Mouse (Mus musculus) gastrocnemius, postnatal 14 days (tissue): Measurements from ENCODE around the gene Phf6. TPM values are rescaled to one million over a fixed set of nuclear protein-coding genes. Genes with fewer than 3 reads are reported as not detected.
"Not testable (repeated sequence)": the region's sequence is repeated elsewhere in the genome, so short reads cannot be mapped to it uniquely, and the experiment has no call there.

Experiments used
- DNase-seq: peaks from one replicate; pipeline ENCODE4 v3.0.0; 2021; ENCODE audit warnings: mixed read lengths
- intact Hi-C: fragments of 180-260 bp; cut with DNase I; formaldehyde crosslinking; loops from one replicate; pipeline ENCODE4 v1.15.1; 2025; ENCODE audit warnings: low total_unique reads
- long read RNA-seq, 2 experiments: library from polyadenylated mRNA; stranded (forward); transcript quantifications; one replicate each; pipeline ENCODE4 v2.0.0; 2021
- total RNA-seq, 2 experiments: library from RNA; stranded (reverse); gene quantifications; 2 replicates each; pipeline ENCODE4 v1.2.3; 2021

Gene Phf6
- total RNA-seq = 1 to 10 TPM; 2.7 to 4.1 TPM
- long read RNA-seq, experiment 1, full-length matches to known transcripts = 1 of 2 reads
- long read RNA-seq, experiment 1, partial matches to known transcripts = 0 of 2 reads
- long read RNA-seq, experiment 1, other reads (novel, unspliced or antisense) = 1 of 2 reads
- long read RNA-seq, experiment 2, full-length matches to known transcripts = 6 of 8 reads
- long read RNA-seq, experiment 2, partial matches to known transcripts = 1 of 8 reads
- long read RNA-seq, experiment 2, other reads (novel, unspliced or antisense) = 1 of 8 reads

GRCm38 (mm10) chrX:52911587-52912371 lies at the start of gene Phf6:
TSS of gene Phf6 (plus strand) at chrX:52912266.
- intact Hi-C loops = no loop called here
- peak; percentile 92 for DNase-seq

- no peak for DNase-seq
- intact Hi-C loops = no loop called here
Observed at GRCm38 (mm10) chrX:52864126-52864525, 47.9 kb upstream of the Phf6 start.

GRCm38 (mm10) chrX:52898486-52898885 lies 13.6 kb upstream of the Phf6 start:
- intact Hi-C loops = not testable (repeated sequence)

GRCm38 (mm10) chrX:52912372-52912728 lies 284 bp downstream of the Phf6 start:
- DNase-seq = peak; percentile 4
- intact Hi-C loops = no loop called here

More at GRCm38 (mm10) chrX:52898486-52898885, 13.6 kb upstream of the Phf6 start:
- DNase-seq = not testable (repeated sequence)

GRCm38 (mm10) chrX:52912826-52913701 lies 998 bp downstream of the Phf6 start:
- intact Hi-C loops = no loop called here

GRCm38 (mm10) chrX:52913856-52914255 lies 1.8 kb downstream of the Phf6 start:
- DNase-seq = no peak
- intact Hi-C loops = no loop called here

More at GRCm38 (mm10) chrX:52912826-52913701, 998 bp downstream of the Phf6 start:
- DNase-seq = no peak

- intact Hi-C loops = no loop called here
- no peak for DNase-seq
Observed at GRCm38 (mm10) chrX:52914705-52915104, 2.6 kb downstream of the Phf6 start.

GRCm38 (mm10) chrX:52916516-52916915 lies 4.5 kb downstream of the Phf6 start:
- intact Hi-C loops = no loop called here
- DNase-seq = no peak

- DNase-seq = no peak
- intact Hi-C loops = no loop called here
Observed at GRCm38 (mm10) chrX:52926726-52927125, 14.7 kb downstream of the Phf6 start.

GRCm38 (mm10) chrX:52928883-52929282 lies 16.8 kb downstream of the Phf6 start:
- intact Hi-C loops = no loop called here
- no peak for DNase-seq

- intact Hi-C loops = loop anchor here (5.0 kb wide), 1 partner anchor 62 kb away; no protein-coding TSS in a partner anchor
- DNase-seq = no peak
Observed at GRCm38 (mm10) chrX:52929779-52930178, 17.7 kb downstream of the Phf6 start.

- no peak for DNase-seq
- intact Hi-C loops = loop anchor here (5.0 kb wide), 1 partner anchor 63 kb away; no protein-coding TSS in a partner anchor
Observed at GRCm38 (mm10) chrX:52930191-52930590, 18.1 kb downstream of the Phf6 start.

- no peak for DNase-seq
- intact Hi-C loops = loop anchor here (5.0 kb wide), 1 partner anchor 65 kb away; no protein-coding TSS in a partner anchor
Observed at GRCm38 (mm10) chrX:52932161-52932560, 20.1 kb downstream of the Phf6 start.

GRCm38 (mm10) chrX:52934496-52934895 lies 22.4 kb downstream of the Phf6 start:
- intact Hi-C loops = loop anchor here (5.0 kb wide), 1 partner anchor 67 kb away; no protein-coding TSS in a partner anchor
- no peak for DNase-seq

GRCm38 (mm10) chrX:52945509-52945908 lies 33.4 kb downstream of the Phf6 start:
- intact Hi-C loops = no loop called here

GRCm38 (mm10) chrX:52949713-52950112 lies 37.6 kb downstream of the Phf6 start:
- intact Hi-C loops = no loop called here
- no peak for DNase-seq

More at GRCm38 (mm10) chrX:52945509-52945908, 33.4 kb downstream of the Phf6 start:
- no peak for DNase-seq

GRCm38 (mm10) chrX:52956942-52957341 lies 44.9 kb downstream of the Phf6 start:
- no peak for DNase-seq
- intact Hi-C loops = no loop called here

- DNase-seq = no peak
- intact Hi-C loops = no loop called here
Observed at GRCm38 (mm10) chrX:52961559-52962110, 49.6 kb downstream of the Phf6 start.

- DNase-seq = no peak
- intact Hi-C loops = no loop called here
Observed at GRCm38 (mm10) chrX:52965149-52965548, 53.1 kb downstream of the Phf6 start.
